Mouse (Mus musculus) skeletal muscle tissue, postnatal 0 days (tissue): Measurements from ENCODE around the gene Lifr. TPM values are rescaled to one million over a fixed set of nuclear protein-coding genes. Genes with fewer than 3 reads are reported as not detected.

Source experiments
- polyA plus RNA-seq: library from polyadenylated mRNA; unstranded; fragments of >200 nt; fragmentation: Nextera tagmentation; extraction: Ambion mirVana; gene quantifications from 2 replicates; pipeline ENCODE4 v1.2.1, GENCODE M21; 2015

The Lifr gene
- polyA plus RNA-seq, result 22.8 and 23.1 TPM in 2 replicates

GRCm38 (mm10) chr15:7090211-7090765 lies at the start of gene Lifr:
Gene Lifr, plus strand, starts transcription at chr15:7090614.

Other genes with a start within 250 kb of the Lifr start
- gene Osmr, start 215.6 kb upstream of the Lifr start, polyA plus RNA-seq, result 2.6 and 2.7 TPM in 2 replicates